Mouse (Mus musculus) ES-E14 (cell line): Measurements from ENCODE around the gene Tmem189.

Source experiments
- CHD2 ChIP-seq: IDR thresholded peaks from 2 replicates; pipeline ENCODE4 v1.6.1; 2014; ENCODE audit warnings: mild to moderate bottlenecking, low read depth, low read length, inconsistent platforms
- HCFC1 ChIP-seq: IDR thresholded peaks from 2 replicates; pipeline ENCODE4 v1.6.1; 2012; ENCODE audit warnings: low read length, inconsistent platforms, borderline replicate concordance; ENCODE audit not compliant: insufficient read depth
- ZC3H11A ChIP-seq: IDR thresholded peaks from 2 replicates; pipeline ENCODE4 v1.6.1; 2012; ENCODE audit warnings: low read depth, mild to moderate bottlenecking, inconsistent platforms, low read length, borderline replicate concordance
- ZNF384 ChIP-seq: IDR thresholded peaks from 2 replicates; pipeline ENCODE4 v1.6.1; 2012; ENCODE audit warnings: low read depth, low read length, inconsistent platforms

GRCm38 (mm10) chr2:167702126-167702525 lies 12.5 kb upstream of the Tmem189 start:
- TF ChIP-seq HCFC1 (no peak), ZC3H11A (no peak), CHD2 (no peak), ZNF384 (no peak)
